Mouse (Mus musculus): ENCODE data around the gene Prps1l1.

Gene Prps1l1

DNA sequence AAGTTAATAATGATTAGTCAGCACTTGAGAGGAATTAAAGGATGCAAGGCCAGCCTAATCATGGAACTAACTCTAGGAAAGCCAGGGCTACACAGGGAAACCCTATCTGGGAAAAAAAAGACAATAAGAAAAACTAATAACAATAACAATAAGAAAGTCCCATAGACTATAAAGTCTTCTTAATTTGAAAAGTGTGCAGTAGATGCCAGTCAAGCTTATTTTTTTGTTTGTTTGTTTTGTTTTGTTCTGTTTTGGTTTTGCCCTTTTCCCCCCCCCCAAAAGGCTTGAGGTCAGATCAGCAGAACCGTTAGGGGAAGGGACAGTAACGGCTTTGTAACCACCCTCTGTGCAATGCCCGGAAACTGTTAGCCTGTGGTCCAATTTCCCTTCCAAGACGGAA, at the start of gene Prps1l1:
Prps1l1 (plus strand) TSS at position 301 of the 400 bp plus-strand sequence.
- DNase-seq (ENCODE audit: low read depth, low spot score) = no peak

DNA sequence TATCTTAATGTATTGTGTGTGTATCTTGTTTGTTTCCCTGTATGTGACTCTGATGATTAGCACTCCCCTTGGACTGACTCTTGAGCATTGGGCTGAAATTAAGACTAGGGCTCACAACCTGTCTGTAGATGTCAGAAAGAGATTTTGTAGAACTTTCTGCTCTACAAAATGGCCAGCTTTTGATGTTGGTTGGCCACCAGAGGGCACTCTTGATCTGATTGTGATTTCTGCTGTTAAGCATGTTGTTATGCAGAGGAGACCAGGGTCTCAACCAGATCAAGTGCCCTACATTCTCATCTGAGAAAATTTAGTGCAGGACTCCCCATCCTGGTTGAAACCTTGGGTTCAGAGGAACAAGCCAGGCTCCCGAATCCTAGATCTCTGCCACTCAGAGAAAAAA, 46.6 kb upstream of the Prps1l1 start:
- DNase-seq (ENCODE audit: low read depth, low spot score) = peak; percentile 28

DNA sequence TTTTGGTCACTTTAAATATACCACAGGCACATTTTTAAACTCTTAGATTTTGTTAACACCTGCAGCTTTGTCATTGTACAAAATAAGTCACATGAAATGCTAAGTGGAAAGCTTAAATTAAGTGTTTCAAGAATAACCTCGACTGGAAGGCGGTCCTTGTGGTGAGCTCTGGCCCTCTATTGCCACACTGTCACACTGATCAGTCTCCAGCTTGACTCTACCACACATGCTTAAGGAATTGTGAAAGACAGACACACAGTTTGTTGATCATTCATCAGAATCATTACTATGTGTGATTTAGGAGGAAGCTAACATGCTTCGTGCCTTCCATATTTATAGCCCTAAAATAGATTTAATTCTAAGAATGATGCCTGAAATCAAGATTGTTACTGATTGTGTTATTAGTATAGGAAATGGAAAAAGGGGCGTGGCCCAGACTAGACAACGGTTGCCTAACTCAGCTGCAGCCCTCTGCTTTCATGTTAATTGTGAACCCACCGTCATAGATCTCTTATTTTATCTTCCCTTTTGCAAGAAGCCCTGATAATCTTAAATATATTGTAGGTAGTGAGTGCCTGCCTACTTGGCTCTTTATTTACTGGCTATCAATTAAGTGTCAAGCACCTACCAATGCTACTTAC, 35.4 kb upstream of the Prps1l1 start:
- no peak for DNase-seq (ENCODE audit: low read depth, low spot score)

DNA sequence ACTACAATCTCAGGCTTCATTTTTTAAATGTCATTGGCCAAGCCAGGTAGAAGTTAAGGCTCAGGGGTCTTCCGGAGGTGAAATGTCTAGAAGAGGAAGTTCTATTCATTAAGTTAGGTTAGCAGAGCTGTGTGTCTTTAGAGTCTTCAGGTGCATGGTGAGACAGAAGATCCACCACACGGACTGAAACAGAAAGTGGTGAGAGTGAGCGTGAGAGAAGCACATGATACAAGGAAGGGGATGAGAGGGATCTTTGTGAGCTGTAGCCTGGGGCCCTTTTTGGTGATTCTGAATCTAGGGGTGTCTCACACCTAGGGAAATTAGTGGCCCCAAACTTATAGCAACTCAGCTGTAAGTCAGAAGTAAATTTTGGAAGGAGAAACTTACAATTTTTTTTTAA, 8.6 kb upstream of the Prps1l1 start:
- no peak for DNase-seq (ENCODE audit: low read depth, low spot score)

DNA sequence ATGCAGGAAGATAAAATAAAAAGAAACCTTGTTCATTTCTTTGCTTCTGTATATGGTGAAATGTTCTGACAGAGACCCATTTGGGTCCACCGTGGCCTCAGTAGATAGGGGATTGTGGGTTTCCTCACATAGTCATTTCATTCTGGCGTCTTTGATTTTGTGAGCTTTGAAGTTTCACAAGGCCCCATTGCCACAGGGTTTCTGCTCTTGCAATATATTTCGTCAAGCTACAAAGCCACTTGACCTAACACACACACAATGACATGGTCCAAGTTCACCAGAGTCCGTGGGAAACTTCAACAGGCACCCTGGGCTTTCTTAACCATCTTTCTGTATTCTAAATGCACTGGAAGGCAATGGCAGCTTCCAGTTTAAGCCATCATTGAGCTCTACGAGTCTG, 1.3 kb downstream of the Prps1l1 start:
- DNase-seq (ENCODE audit: low read depth, low spot score) = no peak

DNA sequence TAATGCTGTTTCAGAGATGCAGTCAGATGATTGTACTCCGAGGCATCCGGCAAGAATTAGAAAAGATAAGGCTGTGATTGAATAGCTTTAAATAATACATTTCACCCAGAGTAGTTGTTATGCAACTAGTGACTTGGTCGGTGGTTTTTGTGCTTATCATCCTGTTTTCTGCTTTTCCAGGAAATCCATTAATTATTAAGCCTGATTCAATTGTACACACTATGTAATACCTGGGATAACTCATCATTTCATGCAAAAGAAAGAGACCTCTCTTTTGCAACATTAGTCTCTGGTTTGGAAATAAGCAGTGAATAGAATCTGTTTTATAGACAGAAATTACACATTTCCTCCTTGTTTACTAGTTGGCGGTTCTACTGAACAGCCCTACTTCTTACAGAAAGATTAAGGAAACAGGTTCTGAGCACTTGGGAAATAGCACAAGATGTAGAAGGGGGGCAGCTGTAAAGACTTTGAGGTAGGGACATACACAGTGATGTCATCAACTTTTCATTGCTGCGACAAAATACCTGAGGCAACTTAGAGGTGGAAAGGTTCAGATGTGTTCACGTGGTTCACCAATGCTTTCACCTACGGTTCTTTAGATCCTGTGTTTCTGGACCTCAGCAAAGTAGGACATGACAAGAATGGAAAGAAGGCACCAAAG, 5.1 kb downstream of the Prps1l1 start:
- DNase-seq (ENCODE audit: low read depth, low spot score) = no peak

DNA sequence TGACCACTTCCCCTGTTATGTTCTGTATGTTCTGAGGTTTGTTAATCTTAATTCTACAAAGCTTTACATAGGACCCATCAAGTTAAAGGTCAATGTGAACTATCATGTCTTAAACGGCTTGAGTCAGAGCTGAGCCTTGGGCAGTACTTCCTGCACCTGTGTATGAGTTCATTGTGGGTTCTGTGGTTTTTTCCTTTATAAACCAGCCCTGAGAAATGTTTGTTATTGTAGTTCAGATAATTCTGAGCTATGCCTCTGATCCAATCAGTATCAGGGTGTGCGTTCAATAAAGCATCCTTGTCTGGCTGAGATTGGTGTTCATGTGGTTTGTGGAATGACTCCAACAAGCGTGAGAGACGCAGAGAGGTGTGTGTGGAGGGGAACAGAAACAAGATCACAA, 5.8 kb downstream of the Prps1l1 start:
- DNase-seq (ENCODE audit: low read depth, low spot score) = no peak

DNA sequence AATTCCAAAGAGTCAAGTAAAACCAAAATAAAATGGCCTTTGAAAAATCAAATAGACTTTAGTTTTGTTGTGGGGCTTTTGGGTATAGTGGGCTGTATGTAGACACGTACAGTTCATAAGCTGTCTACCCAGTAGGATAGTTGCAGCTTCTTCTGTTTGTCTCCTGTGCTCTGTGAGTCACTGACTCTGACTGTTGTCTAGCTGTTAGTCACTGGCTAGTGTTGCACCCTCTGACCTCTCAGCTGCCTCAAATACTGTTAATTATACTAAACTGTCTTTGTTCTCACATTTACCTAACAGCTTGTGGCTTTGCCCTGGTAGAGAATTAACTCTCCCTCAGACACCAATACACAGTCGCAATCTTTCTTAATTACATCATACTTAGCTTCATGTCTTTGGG, 7.3 kb downstream of the Prps1l1 start:
- no peak for DNase-seq (ENCODE audit: low read depth, low spot score)

DNA sequence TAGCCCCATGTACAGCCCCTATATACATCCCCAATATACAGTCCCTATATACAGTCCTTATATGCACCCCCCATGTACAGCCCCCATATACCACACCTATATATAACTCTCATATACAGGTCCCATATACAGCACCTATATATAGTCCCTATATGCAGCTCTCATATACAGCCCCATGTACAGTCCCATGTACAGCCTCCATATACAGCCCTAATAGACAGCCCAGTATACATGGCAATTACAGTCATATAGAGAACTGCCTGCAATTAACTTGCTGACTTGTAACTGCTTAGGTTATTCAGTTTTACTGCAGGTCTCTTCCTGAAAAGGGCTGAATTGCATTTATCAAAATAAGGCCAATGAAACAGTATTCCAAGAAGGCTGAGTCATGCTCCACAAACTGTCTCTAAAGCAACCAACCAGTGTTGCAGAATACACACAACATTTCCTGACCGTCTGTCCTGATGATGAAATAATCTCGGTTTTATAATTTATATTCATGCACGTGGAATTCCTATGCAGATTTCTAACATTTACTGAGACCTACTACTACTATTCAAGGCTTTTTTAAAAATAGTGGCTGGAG, 13.1 kb downstream of the Prps1l1 start:
- DNase-seq (ENCODE audit: low read depth, low spot score) = no peak

DNA sequence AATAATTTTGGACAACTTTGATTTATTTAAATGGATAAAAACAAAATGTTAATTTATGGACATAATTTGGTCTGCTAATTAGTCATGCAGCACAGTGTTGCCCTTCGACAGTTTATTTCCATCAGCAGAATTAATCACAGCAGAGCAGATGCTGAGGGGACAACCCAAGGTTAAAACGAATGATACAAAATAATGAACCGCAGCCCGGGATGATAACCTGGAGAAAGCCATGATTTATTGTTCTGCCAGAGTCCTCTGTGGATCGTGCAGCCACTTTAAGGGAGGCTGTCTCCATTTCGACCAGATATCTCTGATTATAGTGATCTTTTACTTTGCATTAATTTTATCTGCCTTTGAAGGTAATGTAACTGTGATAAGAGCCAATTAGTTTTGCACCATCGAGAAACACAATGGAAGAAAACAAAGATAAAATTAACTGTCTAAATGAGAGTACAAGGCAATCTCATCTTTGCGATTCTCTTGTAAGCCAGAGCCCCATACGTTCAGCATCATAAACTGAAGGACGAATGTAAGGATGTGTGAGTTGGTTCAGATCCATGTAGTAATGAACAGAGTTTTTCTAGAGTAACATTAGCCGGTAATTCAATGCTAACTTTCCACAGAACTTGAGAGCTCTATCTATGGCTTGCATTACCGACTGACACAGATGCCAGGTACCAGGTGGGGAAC, 14.4 kb downstream of the Prps1l1 start:
- no peak for DNase-seq (ENCODE audit: low read depth, low spot score)

DNA sequence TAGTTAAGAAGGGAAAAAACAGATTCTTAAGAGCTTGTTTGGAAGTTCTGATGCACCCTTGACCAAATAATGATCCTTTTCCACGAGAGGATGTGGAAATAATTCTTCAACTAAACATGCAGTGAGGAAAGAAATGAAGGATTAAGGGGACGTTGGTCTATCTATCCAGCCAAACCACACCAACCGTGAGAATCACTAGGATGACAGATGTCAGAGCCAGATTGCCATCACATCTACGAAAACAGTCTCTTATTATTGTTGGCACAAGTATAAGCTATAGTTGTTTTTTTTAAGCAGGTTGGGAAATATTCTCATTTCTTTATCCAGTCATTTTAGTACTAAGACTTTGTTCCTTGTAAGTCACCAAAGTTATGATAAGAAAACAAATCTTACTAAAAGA, 15.8 kb downstream of the Prps1l1 start:
- no peak for DNase-seq (ENCODE audit: low read depth, low spot score)

DNA sequence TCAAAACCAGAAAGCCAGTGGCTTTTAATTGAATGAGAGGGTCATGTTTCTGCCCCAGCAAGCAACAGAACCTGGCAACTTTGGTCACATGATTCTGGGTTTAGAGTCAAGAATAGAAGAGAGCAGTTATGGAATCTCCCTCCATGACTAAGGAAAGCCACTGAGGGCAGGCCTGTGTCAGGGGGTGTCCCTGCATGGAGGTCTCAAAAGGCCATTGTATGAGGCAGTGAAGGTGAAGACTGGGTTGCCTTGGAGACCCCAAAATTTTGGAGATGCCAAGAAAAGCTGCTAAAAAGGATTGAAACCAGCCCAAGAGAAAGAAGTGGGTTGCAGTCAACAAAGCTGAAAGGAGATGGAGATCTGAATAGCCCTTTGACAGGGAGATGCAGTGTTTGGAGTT, 21.2 kb downstream of the Prps1l1 start:
- DNase-seq (ENCODE audit: low read depth, low spot score) = no peak

DNA sequence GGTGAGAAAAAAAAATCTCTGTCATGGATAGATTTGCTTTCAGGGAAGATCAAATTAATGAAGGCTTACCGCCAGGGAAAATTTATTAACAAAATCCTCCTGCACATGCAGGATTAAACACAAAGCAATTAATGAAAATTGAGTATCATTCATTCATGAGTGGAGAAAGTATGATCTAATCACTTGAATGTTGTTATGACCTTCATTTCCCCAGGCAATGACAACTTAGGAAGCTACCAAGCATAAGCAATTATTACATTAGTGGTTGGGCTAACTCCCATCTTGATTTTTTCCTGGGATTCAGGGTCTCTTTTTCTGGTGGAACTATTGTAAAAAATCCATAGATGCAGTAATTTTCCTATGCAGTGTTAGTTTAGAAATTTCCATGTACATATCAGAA, 23.3 kb downstream of the Prps1l1 start:
- no peak for DNase-seq (ENCODE audit: low read depth, low spot score)

DNA sequence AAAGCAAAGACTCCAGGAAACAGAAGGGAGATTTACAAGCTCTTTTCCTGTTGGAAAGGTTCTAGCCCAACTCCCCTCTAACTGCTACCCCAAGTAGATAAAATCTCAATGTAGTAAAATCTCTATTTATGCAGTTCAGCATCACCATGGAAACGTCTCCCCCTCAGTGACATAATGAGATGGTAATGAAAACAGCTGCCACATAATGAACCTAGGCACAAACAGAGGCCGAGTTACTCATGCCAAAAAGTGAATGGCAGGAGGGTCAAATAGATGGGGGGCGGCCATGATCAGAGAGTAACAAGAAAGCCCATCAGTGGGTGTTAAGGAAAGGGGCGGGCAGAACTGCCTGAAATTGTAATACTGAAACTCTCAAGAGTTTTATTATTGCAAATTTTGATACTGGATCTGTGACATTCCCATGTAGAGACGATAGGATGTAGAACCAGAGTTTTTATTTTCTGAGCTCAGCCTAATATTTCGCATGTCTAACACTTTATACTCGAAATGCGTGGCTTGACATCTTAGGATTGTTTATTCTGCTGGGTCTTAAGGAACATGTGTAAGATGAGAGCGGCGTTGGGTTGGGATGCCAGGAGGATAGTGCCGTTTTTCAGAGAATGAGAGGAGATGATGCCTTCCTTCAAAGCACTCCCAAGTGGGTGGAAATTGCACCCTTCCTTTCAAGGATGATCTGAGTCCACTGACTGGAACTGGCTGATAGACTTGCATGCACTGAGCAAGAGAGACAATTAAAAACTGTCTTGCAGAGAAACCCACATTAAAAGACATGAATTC, 24.0 kb downstream of the Prps1l1 start:
- DNase-seq (ENCODE audit: low read depth, low spot score) = no peak

DNA sequence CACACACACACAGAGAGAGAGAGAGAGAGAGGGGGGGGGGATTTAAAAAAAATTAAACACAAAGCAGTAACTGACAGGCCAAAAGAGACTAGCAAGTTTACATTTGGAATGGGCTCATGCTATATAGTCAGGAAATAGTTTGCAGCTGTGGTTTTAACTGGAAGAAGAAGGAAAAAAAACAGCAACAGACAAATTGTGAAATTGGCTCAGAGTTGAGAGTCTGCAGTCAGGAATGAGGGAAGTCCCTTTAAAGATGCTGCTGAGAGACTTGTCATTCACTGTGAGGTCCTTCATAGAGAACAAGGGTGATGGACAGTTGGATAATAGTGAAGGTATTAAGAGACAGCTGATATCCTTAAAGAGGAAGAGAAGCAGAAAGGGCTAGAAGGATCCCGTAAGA, 26.9 kb downstream of the Prps1l1 start:
- no peak for DNase-seq (ENCODE audit: low read depth, low spot score)

DNA sequence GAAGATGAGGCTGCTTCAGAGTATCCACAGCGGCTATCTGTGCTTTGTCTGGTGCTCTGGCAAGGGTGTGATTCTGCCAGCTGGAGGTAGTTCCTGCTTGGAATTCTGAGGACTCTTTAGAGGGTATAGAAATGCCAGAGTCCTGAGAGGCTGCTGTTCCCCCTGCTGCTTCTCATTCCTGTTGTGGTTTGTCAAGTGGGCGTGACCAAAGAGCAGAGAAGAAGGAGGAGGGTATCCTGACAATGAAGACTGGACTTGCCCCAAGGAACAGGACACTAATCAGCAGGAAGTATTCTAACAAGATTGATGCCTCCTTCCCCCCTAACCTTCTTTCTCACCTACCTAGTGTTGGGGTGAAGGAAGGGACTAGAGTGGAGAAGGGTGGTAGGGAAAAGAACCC, 29.4 kb downstream of the Prps1l1 start:
- no peak for DNase-seq (ENCODE audit: low read depth, low spot score)

DNA sequence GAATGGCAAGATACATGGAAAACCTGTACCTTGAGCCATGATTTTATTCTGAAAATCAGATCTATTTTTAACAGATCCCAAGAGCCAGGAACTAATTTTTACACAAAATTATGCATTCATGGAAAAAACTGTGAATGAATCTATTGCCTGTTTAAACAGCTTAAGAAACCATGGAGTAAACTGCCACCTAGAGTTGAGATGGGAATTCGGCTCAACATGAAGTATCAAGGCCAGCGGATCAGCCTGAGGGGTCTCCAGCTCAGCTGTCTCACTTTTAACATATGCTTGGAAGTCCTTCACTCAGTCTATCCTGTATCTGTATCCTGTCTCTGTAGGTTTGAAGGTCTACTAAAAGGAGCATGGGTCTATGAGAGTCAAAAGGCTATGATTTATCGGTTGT, 31.5 kb downstream of the Prps1l1 start:
- no peak for DNase-seq (ENCODE audit: low read depth, low spot score)

DNA sequence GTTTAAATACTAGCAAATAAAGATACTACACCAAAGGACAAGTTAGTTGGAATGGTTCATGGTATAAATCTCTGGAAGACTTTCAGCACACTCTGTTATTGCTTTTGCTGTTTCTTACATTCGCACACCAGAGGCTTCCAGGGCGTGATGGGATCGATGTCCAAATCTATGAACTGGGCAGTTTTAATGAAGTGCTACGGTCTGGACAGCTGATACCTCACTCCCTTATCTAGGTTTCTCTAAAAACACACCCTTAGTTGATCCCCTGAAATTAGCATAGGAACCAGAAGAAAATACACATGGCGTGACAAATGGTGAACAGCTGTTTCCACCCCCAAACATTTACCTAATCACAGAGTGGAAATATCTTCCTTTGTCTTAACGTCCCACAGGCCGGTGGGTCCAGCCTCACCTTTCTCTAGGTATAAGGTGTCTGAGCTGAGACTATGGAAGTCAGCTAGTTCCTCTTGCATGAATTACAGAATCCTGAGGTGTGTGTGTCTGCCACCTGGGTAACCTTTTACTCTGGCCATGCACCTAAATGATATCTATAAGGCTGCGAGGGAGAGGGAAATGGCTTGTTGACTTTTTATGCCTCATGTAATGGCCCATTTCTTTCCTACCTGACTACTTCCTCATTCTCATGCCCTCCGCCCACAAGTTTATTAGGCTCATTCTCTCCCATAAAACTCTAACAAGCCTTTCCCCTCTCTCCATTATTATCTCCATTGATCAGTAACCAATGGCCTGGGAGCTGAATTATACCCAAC, 32.1 kb downstream of the Prps1l1 start:
- no peak for DNase-seq (ENCODE audit: low read depth, low spot score)

DNA sequence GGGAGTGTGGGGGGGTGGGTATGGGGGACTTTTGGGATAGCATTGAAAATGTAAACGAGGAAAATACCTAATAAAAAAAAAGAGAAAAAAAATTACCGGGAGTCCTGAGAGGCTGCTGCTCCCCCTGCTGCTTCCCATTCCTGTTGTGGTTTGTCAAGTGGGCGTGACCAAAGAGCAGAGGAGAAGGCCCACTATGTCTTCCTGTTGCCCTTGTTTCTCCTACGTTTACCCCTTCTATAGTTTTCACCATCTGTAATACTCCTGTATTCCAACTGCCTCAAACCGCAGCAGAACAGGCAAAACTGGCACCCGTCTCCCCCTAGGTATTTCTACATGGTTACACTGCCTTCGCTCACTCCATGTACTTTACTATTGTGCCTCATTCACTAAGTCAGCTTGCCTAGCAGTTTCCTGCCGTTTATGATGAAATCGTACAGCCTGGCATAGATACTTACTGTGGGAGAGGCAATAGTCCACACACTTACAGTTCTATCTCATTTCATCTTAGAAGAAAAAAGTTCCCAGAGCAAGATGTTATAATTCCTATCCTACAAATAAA, 34.2 kb downstream of the Prps1l1 start:
- DNase-seq (ENCODE audit: low read depth, low spot score) = no peak

DNA sequence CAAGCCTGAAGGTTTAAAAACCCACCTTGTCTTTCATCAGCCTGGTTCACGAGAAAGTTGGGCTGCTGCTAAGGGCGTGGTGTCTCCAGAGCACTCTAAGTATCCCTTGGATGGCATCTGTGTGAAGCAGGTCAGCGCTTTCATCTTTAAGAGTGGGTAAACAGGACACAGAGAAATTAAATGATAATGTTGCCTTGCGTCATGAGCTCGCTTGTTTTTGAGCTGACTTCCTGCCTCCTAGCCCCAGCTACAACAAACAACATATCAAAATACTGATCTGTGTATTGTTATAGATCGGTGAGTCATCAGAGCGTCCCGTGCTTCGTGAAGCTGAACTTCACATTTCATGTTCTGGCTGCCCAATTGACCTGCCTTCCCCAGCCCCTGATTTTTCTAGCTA, 36.7 kb downstream of the Prps1l1 start:
- no peak for DNase-seq (ENCODE audit: low read depth, low spot score)

DNA sequence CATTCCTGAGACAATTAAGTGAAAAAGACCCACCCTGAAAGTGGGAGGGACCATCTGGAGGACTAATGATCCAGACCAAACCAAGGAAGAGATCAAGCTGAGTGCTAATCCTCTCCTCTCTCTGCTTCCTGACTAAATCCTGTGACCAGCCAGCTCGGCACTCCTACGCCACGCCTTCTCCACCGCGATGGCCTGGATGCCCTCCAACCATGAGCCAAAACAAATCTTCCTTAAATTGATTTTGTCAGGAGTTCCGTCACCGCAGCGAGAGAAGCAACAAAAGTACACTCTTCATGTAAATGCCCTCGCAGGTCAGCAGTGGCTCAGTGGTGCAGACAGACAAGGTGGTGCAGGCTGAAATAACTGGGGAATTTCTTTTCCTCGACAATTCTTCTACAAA, 37.5 kb downstream of the Prps1l1 start:
- no peak for DNase-seq (ENCODE audit: low read depth, low spot score)
